Mouse (Mus musculus) left cerebral cortex, postnatal 4 days (tissue): ENCODE measurements around the gene Igfbp2. TPM values are rescaled to one million over a fixed set of nuclear protein-coding genes. Genes with fewer than 3 reads are reported as not detected.

Experiments
- total RNA-seq, 2 experiments: library from RNA; stranded (reverse); gene quantifications; 2 replicates each; pipeline ENCODE4 v1.2.3; 2021

Gene Igfbp2
- total RNA-seq, 2 experiments from 2014 or later: 157 to 158 TPM

Other genes starting within 250 kb of the Igfbp2 start
- 10 to 100 TPM; 46.8 to 50.9 TPM for gene Smarcal1, start 241.3 kb upstream of the Igfbp2 start, total RNA-seq
- gene Ankar, start 123.9 kb upstream of the Igfbp2 start, total RNA-seq: not detected
- 100 to 1,000 TPM; 775 to 782 TPM for gene Rpl37a, start 113.2 kb upstream of the Igfbp2 start, total RNA-seq
- gene Igfbp5, start 50.4 kb downstream of the Igfbp2 start, total RNA-seq: 100 to 1,000 TPM; 114 to 119 TPM
- not detected for gene Tnp1, start 191.4 kb downstream of the Igfbp2 start, total RNA-seq